Comparison of ENCODE assay signal across 12 mouse cellular contexts in genomic region chr6:100803250-100803649, GRCm38 (mm10).
"Had no signal": no experiment of that assay in that cellular context is flagged by ENCODE, and none has a peak within 500 bp of the region (broad histone marks: within the 10 kb centered on the region; RNA-seq: fewer than 3 reads in every experiment).

No protein-coding gene starts in this region.

- ATAC-seq: liver, postnatal 0 days had no signal

- H3K36me3 ChIP-seq: liver, embryonic 13.5 days; midbrain, embryonic 10.5 days; neural tube, embryonic 15.5 days had no signal

- H3K4me3 ChIP-seq: limb, embryonic 12.5 days; liver, embryonic 13.5 days; midbrain, embryonic 10.5 days; myocyte; neural tube, embryonic 15.5 days had no signal

- H3K4me2 ChIP-seq: limb, embryonic 12.5 days; liver, embryonic 13.5 days; neural tube, embryonic 15.5 days had no signal

- H3K9me3 ChIP-seq: limb, embryonic 12.5 days; liver, embryonic 13.5 days; midbrain, embryonic 10.5 days; neural tube, embryonic 15.5 days had no signal

- H3K4me1 ChIP-seq: liver, embryonic 13.5 days; midbrain, embryonic 10.5 days had no signal

- H3K27me3 ChIP-seq: limb, embryonic 12.5 days; liver, embryonic 13.5 days; neural tube, embryonic 15.5 days had no signal

- H3K9ac ChIP-seq: limb, embryonic 12.5 days; liver, embryonic 13.5 days; liver, postnatal 0 days; neural tube, embryonic 15.5 days had no signal

- DNase-seq: kidney, postnatal 25 days; liver; liver, embryonic 13.5 days; liver, postnatal 0 days; midbrain, embryonic 14.5 days; right cerebral cortex, adult 18-20 months; thymus, postnatal 4 days had no signal

- H3K27ac ChIP-seq: limb, embryonic 12.5 days; liver, embryonic 13.5 days; midbrain, embryonic 10.5 days; neural tube, embryonic 15.5 days; stomach, postnatal 0 days had no signal
